Mouse (Mus musculus) urinary bladder, adult 2 months (tissue): Measurements from ENCODE around the gene Igsf3. TPM values are rescaled to one million over a fixed set of nuclear protein-coding genes. Genes with fewer than 3 reads are reported as not detected.

Experiments used
- DNase-seq: peaks from one replicate; pipeline ENCODE4 v3.0.0; 2022; ENCODE audit warnings: low spot score
- polyA plus RNA-seq: library from polyadenylated mRNA; depleted of rRNA; stranded (reverse); fragments of >200 nt; gene quantifications from 2 replicates; pipeline ENCODE4 v1.2.3, GENCODE M21; 2012

Igsf3 gene
- polyA plus RNA-seq, 1 experiment: 5.5 TPM

- DNase-seq: peak; percentile 53
Measured at GRCm38 (mm10) chr3:101372345-101372980, 4.4 kb upstream of the Igsf3 start.

GRCm38 (mm10) chr3:101377256-101378024, 557 bp downstream of the Igsf3 start:
- no peak for DNase-seq

DNA sequence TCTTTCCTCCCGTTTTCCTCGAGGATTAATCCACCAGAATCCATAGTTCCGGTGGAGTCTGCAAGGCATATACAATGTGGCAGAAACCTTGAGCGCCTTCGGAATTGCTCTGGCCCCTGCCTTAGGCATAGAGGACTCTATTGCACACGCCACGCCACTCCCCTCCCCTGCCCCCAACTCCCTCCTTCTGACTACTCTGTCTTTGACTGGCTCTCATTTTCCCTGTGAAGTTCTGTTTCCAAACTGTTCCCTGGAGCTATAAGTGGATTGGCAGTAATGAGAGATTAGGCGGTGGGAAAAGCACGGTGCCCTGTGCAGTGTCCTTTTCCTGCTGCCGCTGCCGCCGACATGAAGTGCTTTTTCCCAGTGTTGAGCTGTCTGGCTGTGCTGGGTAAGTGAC, 1.2 kb downstream of the Igsf3 start:
- no peak for DNase-seq

DNA sequence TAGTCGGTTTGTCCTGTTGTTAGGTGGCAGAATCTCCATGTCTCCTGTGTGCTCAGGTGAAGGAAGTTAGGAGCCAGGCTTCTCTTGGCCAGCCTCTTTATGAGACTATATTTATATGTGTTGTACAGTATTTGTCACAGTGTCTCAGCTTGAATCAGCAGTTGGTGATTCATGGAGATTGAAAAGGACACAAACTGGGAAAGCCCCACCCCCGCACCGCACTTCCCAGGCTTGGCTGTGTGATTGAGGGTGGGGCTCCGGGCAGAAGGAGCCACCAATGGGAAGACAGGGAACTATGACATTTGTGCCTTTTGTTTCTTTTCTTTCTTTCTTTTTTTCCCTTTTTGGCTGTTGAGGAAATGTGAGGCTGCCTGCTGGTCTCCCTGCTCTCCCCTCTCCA, 2.9 kb downstream of the Igsf3 start:
- DNase-seq: no peak

DNA sequence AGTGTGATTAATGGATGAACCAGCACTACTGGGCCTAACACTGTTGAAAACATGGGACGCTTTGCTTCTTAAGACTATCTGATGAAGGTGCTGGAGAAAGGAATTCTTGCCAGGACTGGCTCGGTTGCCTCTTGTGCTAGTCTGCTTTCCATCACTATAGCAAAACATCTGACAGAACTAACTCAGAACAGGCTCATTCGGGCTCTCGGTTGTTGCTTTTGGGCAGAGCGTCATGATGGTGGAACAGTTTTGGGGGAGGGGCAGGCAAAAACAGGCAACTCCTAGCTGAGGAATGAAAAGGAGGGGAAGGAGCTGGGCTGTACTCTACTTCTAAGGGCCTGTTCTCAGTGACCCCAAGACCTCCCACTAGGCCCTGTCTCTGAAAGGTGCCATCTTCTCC, 4.8 kb downstream of the Igsf3 start:
- DNase-seq: no peak

- no peak for DNase-seq
Measured at GRCm38 (mm10) chr3:101382751-101383150, 5.9 kb downstream of the Igsf3 start.

- DNase-seq: no peak
Measured at GRCm38 (mm10) chr3:101386430-101387016, 9.6 kb downstream of the Igsf3 start.

DNA sequence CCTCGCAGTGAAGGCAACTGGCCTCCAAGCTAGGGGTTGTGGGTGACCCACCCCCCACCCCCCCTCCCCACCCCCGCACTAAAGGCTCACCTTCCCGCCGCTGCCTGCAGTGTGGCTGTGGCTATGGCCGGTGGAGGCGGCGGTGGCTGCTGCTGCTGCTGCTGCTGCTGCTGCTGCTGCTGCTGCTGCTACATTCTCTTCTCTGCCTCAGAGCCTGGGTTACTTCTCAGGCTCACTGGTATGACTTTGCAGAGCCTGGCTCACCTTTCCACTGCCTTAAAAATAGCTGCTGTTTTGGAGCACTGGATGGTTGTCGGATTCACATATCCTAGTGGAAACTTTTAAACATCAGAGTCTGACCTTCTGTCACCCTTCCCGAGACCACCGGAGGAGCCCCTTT, 11.0 kb downstream of the Igsf3 start:
- no peak for DNase-seq

- no peak for DNase-seq
Measured at GRCm38 (mm10) chr3:101389566-101389965, 12.7 kb downstream of the Igsf3 start.

- no peak for DNase-seq
Measured at GRCm38 (mm10) chr3:101390472-101390871, 13.6 kb downstream of the Igsf3 start.

- no peak for DNase-seq
Measured at GRCm38 (mm10) chr3:101391991-101392390, 15.1 kb downstream of the Igsf3 start.

GRCm38 (mm10) chr3:101393103-101393644, 16.3 kb downstream of the Igsf3 start:
- no peak for DNase-seq

- no peak for DNase-seq
Measured at GRCm38 (mm10) chr3:101393659-101394539, 17.0 kb downstream of the Igsf3 start.

DNA sequence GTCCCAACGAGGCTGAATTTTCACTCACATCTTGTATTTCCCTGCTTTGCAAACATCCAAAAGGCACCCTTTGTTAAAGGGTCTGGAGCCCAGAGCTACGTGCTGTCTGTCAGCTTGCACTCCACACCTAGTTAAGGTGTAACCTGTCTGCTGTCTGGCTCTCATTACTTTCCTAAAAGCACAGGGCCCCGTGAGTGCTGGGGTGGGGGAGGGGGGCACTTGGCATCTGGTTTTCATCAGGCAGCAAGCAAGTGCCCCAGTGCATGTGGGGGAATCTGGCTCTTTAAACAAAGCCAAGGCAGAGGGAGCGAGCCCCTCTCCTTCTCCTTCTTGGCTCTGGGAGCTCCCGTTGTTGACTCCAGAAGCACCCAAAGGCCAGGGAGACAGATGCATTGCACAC, 18.5 kb downstream of the Igsf3 start:
- DNase-seq: no peak

DNA sequence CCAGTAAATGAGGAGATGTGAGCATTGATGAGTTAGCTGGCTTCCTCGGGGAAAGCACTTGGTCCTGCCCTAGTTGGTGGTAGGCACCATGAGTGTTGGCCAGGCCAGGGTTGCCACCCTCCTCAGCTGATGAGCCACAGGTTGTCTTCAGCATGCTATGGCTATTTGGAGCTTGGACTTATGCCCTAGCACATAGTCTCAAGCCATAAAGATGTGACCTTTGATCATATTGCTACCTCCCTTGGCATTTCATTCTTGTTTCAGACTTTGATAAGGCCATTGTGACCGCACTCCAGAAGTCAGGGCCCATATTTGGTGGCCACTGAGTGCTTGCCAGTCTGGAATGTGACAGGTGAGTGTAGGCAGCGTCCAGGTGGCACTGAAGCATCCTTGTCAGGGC, 19.2 kb downstream of the Igsf3 start:
- DNase-seq: no peak

DNA sequence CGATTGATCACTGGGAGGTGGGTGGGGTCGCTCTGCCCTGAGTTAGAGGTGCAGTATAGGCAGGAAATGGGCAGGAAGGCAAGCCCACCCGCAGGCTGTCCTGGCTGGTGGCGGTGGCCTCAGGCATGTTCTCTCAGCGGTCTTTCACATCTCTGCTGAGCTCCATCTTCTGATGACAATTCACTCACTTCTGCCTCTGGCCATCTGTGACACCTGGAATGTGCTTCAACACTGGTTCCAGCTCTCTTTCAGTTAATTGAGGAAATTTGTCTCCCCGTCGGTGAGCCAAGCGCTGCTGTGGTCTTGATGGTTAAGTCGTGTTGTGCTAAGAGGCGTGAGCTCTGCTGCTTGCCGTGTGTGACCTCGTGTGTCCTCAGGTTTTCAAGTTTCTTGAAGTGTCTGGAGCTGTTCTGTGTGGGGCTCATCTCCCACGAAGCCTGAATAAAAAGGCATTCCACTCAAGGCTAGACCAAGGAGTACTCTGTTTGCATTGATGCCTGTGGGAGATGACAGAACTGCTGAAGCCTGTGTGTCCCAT, 19.9 kb downstream of the Igsf3 start:
- DNase-seq: no peak

- no peak for DNase-seq
Measured at GRCm38 (mm10) chr3:101397422-101397821, 20.5 kb downstream of the Igsf3 start.

DNA sequence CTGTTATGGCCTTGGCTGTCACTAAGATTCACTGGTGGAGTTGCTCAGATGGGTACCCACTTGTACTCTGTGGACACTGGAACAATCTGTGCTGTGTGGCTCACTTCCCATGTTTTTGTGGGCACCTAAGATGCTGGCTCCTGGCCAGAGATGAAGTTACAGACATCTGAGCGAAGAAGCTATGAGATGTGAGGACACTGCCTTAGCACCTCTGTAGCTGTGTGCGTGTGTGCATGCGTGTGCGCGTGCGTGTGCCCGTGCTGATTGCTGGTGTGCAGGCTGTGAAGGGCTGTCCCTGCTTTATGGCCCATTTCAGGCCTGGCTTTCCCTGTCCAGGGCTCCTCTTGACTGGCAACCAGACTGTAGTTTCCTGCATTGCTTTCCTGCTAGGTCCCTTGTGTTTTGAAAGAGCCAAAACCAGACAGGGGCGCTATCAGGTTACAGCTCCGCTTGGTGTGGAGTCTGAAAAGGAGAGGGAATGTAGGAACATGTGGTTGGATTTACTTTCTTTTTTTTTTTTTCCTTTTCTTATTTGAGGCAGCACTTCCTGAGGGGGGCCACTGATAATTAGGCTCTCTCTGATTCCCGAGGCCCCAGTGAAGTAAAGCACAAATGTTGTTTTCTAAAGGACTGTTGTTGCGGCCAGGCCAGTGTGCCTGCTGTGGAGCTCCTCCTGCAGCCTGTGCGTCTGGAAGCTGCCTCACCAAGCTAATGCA, 21.3 kb downstream of the Igsf3 start:
- no peak for DNase-seq

DNA sequence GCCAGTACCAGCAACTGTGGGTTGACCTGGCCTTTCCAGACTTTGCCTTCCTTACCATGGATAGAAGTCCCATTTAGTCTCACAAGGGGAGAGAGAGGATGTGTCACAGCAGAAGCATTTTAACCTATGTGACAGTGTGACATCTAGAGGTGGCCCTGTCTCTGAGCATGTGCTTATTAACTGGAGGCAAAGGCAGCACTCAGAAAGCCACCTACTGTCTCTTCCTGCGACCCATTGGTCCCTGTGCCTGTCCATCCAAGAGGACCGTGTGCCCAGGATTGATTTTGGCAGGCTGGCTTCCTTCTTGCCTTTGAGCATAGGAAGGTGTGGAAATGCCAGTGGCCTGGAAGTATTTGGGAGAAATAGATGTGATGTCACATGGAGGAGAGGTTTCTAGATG, 22.0 kb downstream of the Igsf3 start:
- no peak for DNase-seq

DNA sequence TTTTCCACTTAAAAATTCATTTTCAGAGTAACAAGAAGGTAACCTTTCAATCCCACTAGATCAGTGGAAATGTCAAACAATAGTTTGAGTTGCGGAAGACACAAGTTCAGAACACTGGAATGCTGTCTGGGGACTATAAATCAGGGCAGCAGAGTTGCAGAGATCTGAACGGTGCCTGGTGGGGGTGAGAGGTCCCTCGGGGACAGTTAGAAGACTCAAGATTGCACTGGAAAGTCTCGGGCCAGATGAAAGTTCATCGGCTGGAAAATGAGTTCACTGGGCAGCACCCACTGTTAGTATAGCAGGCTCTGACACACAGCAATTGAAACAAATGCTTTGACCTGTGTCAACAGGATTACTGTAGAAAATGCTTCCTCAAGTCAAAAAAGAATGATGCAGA, 24.6 kb downstream of the Igsf3 start:
- DNase-seq: no peak
